Mouse (Mus musculus): ENCODE data around the gene Pafah1b3. TPM values are rescaled to one million over a fixed set of nuclear protein-coding genes. Genes with fewer than 3 reads are reported as not detected.

Pafah1b3 gene
- polyA plus RNA-seq, 1 experiment, result 62.9 TPM

DNA sequence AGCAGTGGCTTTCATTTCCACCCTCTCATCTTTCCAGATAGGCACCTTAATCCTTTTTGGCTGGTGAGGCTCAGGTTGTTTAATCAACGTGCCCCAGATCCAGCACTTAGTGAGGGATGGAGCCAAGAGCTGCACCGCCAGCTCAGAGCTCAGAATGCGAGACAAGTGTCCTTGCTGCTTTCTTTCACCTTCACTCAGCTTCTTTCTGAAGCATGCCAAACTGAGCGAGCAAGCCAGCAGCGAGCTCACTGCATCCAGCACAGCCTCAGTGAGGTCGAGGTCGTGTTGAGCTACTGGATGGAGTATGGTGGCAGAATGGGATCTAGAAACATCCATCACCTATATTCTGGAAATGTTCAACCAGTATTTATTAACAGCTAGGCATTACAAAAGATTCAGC, 15.5 kb upstream of the Pafah1b3 start:
- Histone ChIP-seq H3K27ac (ENCODE audit: insufficient read depth, low read length) (no peak overlapping the region), H3K36me3 (ENCODE audit: control insufficient read depth, insufficient read depth, low read length) (no peaks in the 10 kb centered on the region), H3K4me3 (ENCODE audit: extremely low read depth, insufficient read depth, insufficient read length) (no peak overlapping the region), H3K4me1 (ENCODE audit: control insufficient read depth, insufficient read depth, insufficient read length) (peaks cover 18% of the 10 kb centered on the region), H3K27me3 (ENCODE audit: control insufficient read depth, insufficient read depth, low read length) (peaks cover 22% of the 10 kb centered on the region)
- WGBS, result 47% methylated on average over 7 of the region's 7 CpGs
- no peak for DNase-seq (ENCODE audit: low read depth in 1 of 2, low spot score in 2 of 2)
- TF ChIP-seq CTCF (IDR thresholded peaks at IDR 0.05; ENCODE audit: extremely low read depth, insufficient read depth, insufficient read length, insufficient replicate concordance) (no peak), POLR2A (IDR thresholded peaks at IDR 0.05; ENCODE audit: low read depth, low read length) (no peak)

DNA sequence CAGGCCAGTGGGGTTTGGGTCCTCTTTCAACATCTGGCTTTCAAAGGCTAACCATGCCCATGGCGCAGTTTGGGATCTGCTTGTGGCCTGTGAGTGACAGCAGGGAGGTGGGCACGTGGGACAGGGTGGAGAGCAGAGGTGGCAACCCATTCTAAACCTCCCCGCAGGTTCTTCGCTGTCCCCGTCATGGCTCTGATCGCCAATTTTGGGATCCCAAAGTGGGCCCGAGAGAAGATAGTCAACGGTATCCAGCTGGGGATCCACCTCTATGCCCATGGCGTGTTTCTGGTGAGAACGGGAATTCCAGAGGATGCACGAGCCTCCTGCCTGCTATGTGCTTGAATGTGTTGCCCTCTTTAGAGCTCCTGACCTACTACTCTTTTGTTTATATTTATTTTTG, 13.4 kb upstream of the Pafah1b3 start:
- no peaks in the 10 kb centered on the region for H3K36me3 ChIP-seq (ENCODE audit: control insufficient read depth, insufficient read depth, low read length)
- H3K27me3 ChIP-seq (ENCODE audit: control insufficient read depth, insufficient read depth, low read length), result peaks cover 25% of the 10 kb centered on the region
- no peak for DNase-seq (ENCODE audit: low read depth in 1 of 2, low spot score in 2 of 2)
- no peak overlapping the region for H3K27ac ChIP-seq (ENCODE audit: insufficient read depth, low read length)
- H3K4me1 ChIP-seq (ENCODE audit: control insufficient read depth, insufficient read depth, insufficient read length), result peaks cover 15% of the 10 kb centered on the region
- WGBS, result 78% methylated on average over 11 of the region's 11 CpGs
- H3K4me3 ChIP-seq (ENCODE audit: extremely low read depth, insufficient read depth, insufficient read length), result no peak overlapping the region
- TF ChIP-seq CTCF (IDR thresholded peaks at IDR 0.05; ENCODE audit: extremely low read depth, insufficient read depth, insufficient read length, insufficient replicate concordance) (no peak), POLR2A (IDR thresholded peaks at IDR 0.05; ENCODE audit: low read depth, low read length) (no peak)

DNA sequence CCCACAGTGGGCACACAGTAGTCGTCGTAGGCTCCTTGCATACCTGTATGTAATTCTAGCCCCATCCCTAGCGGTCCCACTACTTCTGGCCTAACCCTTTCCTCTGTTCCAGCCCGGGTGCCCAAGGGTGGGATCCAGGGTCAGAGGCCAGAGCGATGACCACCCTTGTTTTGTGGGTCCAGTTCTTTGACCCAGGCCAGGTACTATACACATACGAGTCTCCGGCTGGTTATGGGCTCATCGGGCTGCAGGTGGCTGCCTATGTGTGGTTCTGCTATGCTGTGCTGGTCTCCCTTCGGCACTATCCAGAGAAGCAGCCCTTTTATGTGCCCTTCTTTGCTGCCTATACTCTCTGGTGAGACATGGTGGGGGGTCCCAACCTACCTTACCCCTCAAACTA, 11.6 kb upstream of the Pafah1b3 start:
- Histone ChIP-seq H3K27ac (ENCODE audit: insufficient read depth, low read length) (no peak overlapping the region), H3K27me3 (ENCODE audit: control insufficient read depth, insufficient read depth, low read length) (peaks cover 17% of the 10 kb centered on the region), H3K4me3 (ENCODE audit: extremely low read depth, insufficient read depth, insufficient read length) (no peak overlapping the region), H3K4me1 (ENCODE audit: control insufficient read depth, insufficient read depth, insufficient read length) (peaks cover 5% of the 10 kb centered on the region), H3K36me3 (ENCODE audit: control insufficient read depth, insufficient read depth, low read length) (no peaks in the 10 kb centered on the region)
- TF ChIP-seq CTCF (IDR thresholded peaks at IDR 0.05; ENCODE audit: extremely low read depth, insufficient read depth, insufficient read length, insufficient replicate concordance) (no peak), POLR2A (IDR thresholded peaks at IDR 0.05; ENCODE audit: low read depth, low read length) (no peak)
- no peak for DNase-seq (ENCODE audit: low read depth in 1 of 2, low spot score in 2 of 2)
- 88% methylated on average over 9 of the region's 9 CpGs for WGBS

DNA sequence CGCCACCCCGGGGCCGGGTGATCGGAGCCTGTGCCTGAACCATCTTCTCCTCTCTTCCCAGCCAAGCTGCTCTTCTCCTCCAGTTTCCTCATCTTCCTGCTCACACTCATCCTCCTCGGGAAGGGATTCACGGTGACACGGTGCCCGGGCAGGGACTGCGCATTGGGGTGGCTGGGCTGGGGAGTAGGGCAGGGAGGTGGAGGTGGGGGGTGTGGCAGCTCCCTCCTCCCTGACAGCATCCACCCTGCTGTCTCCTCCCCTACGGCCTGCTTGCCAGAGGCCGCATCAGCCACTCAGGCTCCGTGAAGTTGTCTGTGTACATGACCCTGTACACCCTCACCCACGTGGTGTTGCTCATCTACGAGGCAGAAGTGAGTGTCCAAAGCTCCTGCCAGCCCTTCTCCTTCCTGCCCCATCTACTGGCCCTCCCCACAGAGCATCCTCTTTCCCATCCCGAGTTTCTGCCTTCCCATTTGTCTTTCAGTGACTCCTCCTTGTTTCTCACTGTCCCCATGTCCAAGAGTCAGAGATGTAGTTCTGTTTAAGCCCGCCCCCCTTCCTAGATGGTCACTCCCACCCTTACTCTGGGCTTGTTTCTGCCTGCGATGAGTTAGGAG, 11.0 kb upstream of the Pafah1b3 start:
- peaks cover 16% of the 10 kb centered on the region; the same call in 1 of the 2 replicates for H3K27me3 ChIP-seq (ENCODE audit: control insufficient read depth, insufficient read depth, low read length)
- H3K4me3 ChIP-seq (ENCODE audit: extremely low read depth, insufficient read depth, insufficient read length), result no peak overlapping the region
- TF ChIP-seq CTCF (IDR thresholded peaks at IDR 0.05; ENCODE audit: extremely low read depth, insufficient read depth, insufficient read length, insufficient replicate concordance), result no peak
- no peak for TF ChIP-seq POLR2A (IDR thresholded peaks at IDR 0.05; ENCODE audit: low read depth, low read length)
- 58% methylated on average over 17 of the region's 17 CpGs for WGBS
- no peak overlapping the region for H3K27ac ChIP-seq (ENCODE audit: insufficient read depth, low read length)
- H3K4me1 ChIP-seq (ENCODE audit: control insufficient read depth, insufficient read depth, insufficient read length), result peaks cover 5% of the 10 kb centered on the region
- no peak for DNase-seq (ENCODE audit: low read depth in 1 of 2, low spot score in 2 of 2)
- no peaks in the 10 kb centered on the region for H3K36me3 ChIP-seq (ENCODE audit: control insufficient read depth, insufficient read depth, low read length)

DNA sequence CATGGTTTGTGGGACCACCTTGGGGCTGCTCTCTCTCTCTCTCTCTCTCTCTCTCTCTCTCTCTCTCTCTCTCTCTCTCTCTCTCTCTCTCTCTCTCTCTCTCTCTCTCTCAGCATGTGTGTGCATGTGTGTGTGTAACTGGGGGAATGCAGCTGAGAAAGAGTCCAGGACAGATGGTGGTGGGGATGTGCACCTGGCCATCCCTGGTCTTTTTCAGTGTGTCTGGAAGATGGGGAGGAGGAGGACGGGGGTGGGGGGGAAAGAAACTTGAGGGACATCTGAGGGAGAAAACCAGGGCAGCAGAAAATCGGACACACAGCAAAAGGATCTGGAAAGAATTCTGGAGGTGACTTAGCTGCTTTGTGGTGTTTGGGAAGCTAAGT, 8.8 kb upstream of the Pafah1b3 start:
- H3K4me1 ChIP-seq (ENCODE audit: control insufficient read depth, insufficient read depth, insufficient read length), result peaks cover 5% of the 10 kb centered on the region
- H3K36me3 ChIP-seq (ENCODE audit: control insufficient read depth, insufficient read depth, low read length), result no peaks in the 10 kb centered on the region
- H3K4me3 ChIP-seq (ENCODE audit: extremely low read depth, insufficient read depth, insufficient read length), result no peak overlapping the region
- H3K27ac ChIP-seq (ENCODE audit: insufficient read depth, low read length), result no peak overlapping the region
- 57% methylated on average over 2 of the region's 2 CpGs for WGBS
- no peak for DNase-seq (ENCODE audit: low read depth in 1 of 2, low spot score in 2 of 2)
- H3K27me3 ChIP-seq (ENCODE audit: control insufficient read depth, insufficient read depth, low read length), result peaks cover 12% of the 10 kb centered on the region; the same call in 1 of the 2 replicates
- TF ChIP-seq POLR2A (IDR thresholded peaks at IDR 0.05; ENCODE audit: low read depth, low read length) (no peak), CTCF (IDR thresholded peaks at IDR 0.05; ENCODE audit: extremely low read depth, insufficient read depth, insufficient read length, insufficient replicate concordance) (no peak)

DNA sequence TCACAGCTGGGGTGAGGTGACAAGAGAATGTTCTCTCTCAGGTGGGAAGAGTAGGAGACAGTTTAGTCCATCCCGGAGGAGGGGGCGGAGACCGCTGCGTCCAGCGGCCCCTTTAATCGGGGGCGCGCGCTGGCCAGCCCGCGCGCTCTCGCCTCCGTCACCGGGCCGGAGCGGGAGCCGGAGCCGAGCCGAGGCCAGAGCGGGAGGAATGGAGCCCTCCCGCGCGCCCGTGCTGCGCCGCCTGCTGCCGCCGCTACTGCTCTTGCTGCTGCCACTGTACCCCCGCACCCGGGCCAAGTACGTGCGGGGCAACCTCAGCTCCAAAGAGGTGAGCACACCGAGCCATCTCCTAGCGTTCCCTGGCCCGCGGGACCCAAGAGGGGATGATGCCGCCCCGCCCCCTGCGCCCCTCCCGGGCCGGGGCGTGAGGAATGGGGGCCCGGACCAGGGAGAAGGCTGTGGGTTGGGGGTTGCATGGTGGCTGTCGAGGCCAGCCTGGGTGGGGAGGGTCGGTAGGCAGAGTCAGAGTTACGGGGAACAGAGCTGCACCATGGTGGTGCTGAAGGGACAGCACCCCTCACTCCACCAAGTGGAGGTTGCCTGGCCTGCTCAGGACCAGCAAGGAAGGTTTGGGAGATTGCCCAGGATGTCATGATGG, 8.3 kb upstream of the Pafah1b3 start, which contains the start of gene Tmem145:
Gene Tmem145, plus strand, starts transcription at position 151 of the 658 bp plus-strand sequence.
- H3K4me1 ChIP-seq (ENCODE audit: control insufficient read depth, insufficient read depth, insufficient read length), result peaks cover 5% of the 10 kb centered on the region
- peaks cover 10% of the 10 kb centered on the region; the same call in 1 of the 2 replicates for H3K27me3 ChIP-seq (ENCODE audit: control insufficient read depth, insufficient read depth, low read length)
- TF ChIP-seq CTCF (IDR thresholded peaks at IDR 0.05; ENCODE audit: extremely low read depth, insufficient read depth, insufficient read length, insufficient replicate concordance) (no peak), POLR2A (IDR thresholded peaks at IDR 0.05; ENCODE audit: low read depth, low read length) (no peak)
- peak within 1 kb of the TSS; percentile 44; the same call in 1 of the 2 replicates for H3K4me3 ChIP-seq (ENCODE audit: extremely low read depth, insufficient read depth, insufficient read length)
- no peak within 1 kb of the TSS for H3K27ac ChIP-seq (ENCODE audit: insufficient read depth, low read length)
- no peaks in the 10 kb centered on the region for H3K36me3 ChIP-seq (ENCODE audit: control insufficient read depth, insufficient read depth, low read length)
- WGBS, result under 1% methylated on average over 43 of the region's 47 CpGs
- no peak for DNase-seq (ENCODE audit: low read depth in 1 of 2, low spot score in 2 of 2)

DNA sequence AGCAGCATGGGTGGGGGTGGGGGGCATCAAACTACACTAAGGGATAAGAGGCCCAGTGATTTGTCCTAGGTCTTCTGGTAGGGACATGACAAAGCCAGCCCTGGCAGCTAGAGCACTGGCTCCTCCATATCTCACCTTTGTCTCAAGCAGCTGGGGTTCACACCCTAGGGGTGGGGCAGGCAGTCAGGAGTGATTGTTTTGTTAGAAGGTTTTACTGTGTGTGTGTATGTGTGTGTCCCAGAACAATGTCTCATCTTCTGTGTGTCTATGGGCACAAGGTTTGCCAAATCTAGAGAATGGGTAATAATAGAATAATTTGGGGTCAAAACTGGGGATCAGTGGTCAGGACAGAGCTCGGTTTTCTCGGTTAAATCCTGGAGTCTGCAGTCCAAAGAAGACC, 7.7 kb upstream of the Pafah1b3 start:
- H3K27ac ChIP-seq (ENCODE audit: insufficient read depth, low read length), result no peak overlapping the region
- H3K36me3 ChIP-seq (ENCODE audit: control insufficient read depth, insufficient read depth, low read length), result no peaks in the 10 kb centered on the region
- no peak overlapping the region; the same call in 1 of the 2 replicates for H3K4me3 ChIP-seq (ENCODE audit: extremely low read depth, insufficient read depth, insufficient read length)
- WGBS, result 0% methylated on average over 2 of the region's 2 CpGs
- no peak for DNase-seq (ENCODE audit: low read depth in 1 of 2, low spot score in 2 of 2)
- H3K4me1 ChIP-seq (ENCODE audit: control insufficient read depth, insufficient read depth, insufficient read length), result peaks cover 5% of the 10 kb centered on the region
- peaks cover 10% of the 10 kb centered on the region; the same call in 1 of the 2 replicates for H3K27me3 ChIP-seq (ENCODE audit: control insufficient read depth, insufficient read depth, low read length)
- TF ChIP-seq POLR2A (IDR thresholded peaks at IDR 0.05; ENCODE audit: low read depth, low read length), result no peak
- TF ChIP-seq CTCF (IDR thresholded peaks at IDR 0.05; ENCODE audit: extremely low read depth, insufficient read depth, insufficient read length, insufficient replicate concordance), result no peak

Data from spleen, adult 2 months (tissue).